Mouse (Mus musculus) cerebellum, adult (tissue): ENCODE results near the gene Pde8a.

Experiments
- ATAC-seq: cut with Nextera tagmentation; 2 replicates; pipeline ENCODE4 v1.9.2; 2017; ENCODE audit warnings: mild to moderate bottlenecking, moderate library complexity, mixed read lengths; ENCODE audit not compliant: insufficient number of reproducible peaks, low FRiP score, low TSS enrichment

Gene Pde8a

DNA sequence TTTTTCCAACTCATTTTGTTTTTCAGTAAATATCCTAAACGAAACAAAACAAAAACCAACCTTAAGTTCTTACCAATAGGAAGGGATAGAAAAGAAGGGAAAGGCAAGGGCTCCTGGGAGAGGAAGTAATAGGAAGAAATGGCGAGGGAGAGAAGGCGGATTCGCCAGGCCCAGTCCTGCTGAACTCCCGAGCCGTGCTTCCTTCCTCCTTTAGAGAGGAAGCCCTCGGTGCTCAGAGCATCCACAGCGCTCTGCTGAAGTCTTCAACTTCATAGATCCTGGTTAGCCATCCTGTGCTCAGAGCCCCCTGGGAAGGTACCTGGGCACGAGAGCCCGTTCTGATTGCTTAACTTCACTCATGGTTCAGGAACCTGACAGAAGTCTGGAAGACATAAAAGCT lies 114.3 kb downstream of the Pde8a start:
- ATAC-seq: no peak

DNA sequence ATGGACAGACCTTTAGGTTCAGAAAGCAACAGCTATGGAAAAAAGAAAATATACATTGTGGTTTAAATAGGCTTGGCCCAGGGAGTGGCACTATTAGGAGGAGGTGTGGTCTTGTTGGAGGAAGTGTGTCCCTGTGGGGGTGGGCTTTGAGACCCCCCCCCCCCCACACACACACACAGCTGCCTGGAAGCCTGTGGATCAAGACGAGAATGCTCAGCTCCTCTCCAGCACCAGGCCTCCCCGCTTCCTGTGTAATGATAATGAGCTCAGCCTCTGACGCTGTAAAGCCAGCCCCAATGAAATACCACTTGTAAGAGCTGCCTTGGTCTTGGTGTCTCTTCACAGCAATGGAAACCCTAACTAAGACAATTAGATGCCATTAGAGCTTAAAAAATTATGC lies 117.4 kb downstream of the Pde8a start:
- ATAC-seq: no peak

- no peak for ATAC-seq
These were observed 118.5 kb downstream of the Pde8a start for GRCm38 (mm10) chr7:81331851-81332250.

- no peak for ATAC-seq
These were observed 122.5 kb downstream of the Pde8a start for GRCm38 (mm10) chr7:81335705-81336431.

- no peak for ATAC-seq
These were observed 123.0 kb downstream of the Pde8a start for GRCm38 (mm10) chr7:81336432-81336786.

DNA sequence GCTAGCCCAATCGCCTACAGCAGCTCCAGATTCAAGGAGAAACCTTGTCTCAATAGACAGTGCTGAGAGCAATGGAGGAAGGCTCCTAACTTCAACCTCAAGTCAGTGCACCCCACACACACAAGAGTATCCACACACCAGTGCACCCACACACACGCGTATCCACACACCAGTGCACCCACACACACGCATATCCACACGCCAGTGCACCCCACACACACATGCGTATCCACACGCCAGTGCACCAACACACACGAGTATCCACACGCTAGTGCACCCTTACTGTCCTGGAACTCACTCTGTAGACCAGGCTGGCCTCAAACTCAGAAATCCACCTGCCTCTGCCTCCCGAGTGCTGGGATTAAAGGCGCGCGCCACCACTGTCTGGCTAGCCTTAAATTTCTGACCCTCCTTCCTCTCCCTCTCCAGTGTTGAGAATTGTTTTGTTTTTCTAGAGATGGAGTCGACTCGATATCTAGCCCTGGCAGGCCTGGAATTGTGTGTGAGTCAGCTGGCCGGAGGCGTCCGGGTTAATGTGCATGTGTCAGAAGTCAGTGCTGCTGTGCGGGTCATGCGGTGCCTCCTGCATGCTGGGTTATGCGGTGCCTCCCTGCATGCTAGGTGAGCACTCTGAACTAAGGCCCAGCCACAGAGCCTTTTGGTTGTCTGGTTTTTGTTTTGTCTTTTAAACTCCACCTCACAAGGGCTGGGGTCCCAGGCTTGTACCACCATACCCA lies 124.6 kb downstream of the Pde8a start:
- ATAC-seq: no peak

DNA sequence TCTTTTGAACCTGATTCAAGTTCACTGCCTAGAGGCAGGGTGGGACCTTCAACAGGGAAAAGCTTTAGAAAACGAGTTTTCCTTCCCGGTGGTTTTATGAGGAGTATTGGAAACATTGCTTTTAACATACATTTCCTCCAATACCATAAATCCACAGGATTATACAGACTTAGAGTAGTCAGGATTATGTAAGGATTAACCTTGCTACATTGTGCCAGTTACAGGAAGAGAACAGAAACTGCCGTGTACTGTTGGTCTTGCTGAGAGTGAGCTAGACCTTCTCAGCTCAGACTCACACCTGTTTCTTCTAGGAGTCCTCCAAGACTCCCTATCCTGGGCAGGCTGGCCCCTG lies 125.1 kb downstream of the Pde8a start:
- no peak for ATAC-seq

DNA sequence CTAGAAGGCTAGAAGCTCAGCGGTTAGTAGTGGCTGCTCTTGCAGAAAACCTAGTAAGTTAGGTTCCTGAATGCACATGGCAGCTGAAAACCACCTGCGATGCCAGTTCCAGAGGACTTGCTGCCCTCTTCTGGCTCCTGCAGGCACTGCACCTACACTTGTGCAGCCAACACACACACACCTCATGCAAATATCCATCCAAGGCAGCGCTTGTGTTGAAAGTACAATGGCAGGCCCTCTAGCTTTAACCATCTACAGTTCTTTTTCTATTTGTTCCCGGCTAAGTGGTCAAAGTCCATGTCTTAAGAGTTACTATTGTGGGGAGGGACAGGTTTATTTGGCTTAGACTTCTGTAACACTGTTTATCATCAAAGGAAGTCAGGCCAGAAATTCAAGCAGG lies 126.4 kb downstream of the Pde8a start:
- ATAC-seq: no peak

DNA sequence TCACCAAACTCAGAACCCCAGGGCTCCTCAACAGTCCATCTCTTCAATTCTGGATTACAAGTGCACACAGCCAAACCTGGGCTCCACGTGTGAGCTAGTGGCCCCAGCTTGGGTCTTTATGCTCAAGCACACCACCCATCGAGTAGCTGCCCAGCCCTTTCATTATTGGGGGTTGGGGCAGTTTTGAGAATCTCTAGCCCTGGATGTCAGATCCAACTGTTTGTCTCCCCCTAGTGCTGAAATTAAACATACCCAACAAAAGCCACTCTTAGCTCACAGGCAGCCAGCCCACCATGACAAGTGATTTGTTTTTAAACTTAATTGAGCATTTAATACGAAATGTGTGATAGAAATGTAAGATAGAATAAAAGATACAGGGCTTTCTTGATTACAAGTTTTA lies 128.2 kb downstream of the Pde8a start:
- ATAC-seq: no peak

DNA sequence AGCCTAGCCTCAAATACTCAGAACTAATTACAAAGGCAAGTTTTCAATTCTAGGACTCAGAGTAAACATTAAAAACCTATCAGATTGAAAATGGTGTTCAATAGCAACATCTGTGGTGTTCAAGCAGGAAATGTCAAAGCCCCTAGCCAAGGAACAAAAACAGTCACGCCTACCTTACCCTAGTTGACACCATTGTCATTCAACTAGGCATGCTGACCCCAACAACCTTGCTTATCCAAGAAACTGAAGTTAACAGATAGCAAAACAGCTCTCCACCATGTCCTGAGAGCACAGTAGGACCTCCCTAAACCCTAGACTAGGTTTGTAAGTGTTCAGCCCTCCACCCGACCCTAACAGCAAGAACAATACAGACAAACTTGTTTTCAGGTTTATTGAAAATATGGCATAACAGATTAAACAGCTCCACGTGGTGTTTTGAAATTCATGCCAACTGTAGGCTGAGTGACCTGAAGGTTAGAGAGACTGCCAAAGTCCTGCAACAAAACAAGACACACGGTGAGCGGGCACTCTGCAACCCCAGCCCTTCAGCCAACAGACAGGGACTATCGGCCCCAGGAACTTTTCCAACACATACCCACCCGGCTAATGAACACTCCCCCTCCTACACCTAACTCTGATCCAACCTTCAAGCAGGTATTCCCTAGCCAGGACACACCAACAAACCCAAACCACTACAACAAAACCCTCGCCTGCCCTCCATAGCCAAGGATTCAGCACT lies 129.1 kb downstream of the Pde8a start:
- no peak for ATAC-seq

- no peak for ATAC-seq
These were observed 129.9 kb downstream of the Pde8a start for GRCm38 (mm10) chr7:81343316-81343715.

DNA sequence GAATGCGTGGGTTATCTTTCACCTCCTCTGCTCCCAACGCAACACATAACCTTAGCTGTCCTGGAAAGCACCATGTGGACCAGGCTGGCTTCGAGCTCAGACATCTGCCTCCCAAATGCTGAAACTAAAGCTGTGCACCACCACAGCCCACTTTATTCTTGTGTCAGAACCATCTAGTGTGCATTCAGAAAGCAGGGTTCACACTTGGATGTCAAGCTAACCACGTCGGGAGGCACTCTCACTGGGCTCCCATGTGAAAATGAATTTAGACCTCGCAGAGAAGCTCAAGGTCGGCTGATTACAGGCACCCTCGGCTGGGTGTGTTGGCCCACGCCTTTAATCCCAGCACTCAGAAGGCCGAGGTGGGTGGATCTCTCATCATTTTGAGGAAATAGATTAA lies 130.4 kb downstream of the Pde8a start:
- ATAC-seq: no peak

DNA sequence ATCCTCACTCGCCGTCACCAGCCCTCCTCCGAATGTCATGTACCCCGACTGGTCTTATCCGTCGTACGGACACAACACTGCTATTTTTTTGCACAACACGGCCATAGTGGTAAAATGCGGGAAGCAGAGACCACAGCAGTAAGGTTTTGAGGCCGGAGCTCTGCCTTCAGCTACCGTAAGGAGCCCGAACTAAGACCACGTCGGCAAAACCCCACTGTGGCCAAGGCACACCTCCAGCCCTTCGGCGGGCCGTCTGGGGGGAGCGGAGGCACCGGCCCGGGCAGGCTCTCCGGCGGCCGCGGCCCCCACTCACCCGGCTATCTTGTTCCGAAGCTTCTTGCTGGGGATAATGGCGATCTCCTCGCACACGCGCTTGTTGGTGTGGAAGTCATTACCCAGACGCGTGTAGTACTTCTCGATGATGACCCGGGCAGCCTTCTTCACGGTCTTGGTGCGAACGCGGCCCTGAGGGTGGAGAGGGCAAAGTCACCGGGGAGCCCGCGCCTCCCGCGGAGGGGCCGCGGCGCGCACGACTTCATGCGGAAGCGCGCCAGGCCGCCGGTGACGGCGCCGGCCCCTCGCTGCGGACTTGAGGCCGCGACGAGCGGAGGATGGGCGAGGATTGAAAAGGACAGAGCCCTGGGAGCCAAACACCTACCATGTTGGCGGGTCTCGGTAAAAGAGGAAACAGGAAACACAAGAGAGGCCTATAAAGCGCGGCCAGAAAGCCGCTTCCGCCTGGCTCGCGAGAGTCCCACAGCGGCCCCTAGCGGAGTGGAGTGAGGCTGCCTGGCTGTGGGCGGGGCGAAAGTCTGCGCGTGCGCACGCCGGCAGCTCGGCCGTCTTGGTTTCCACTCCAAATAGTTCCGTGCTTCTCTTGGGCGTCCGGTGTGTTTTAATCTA lies 131.4 kb downstream of the Pde8a start, which contains the start of gene Rps17:
Gene Rps17 (minus strand): TSS at position 711 of the 903 bp plus-strand sequence.
- ATAC-seq: peak; percentile 87

- ATAC-seq: no peak
These were observed 132.2 kb downstream of the Pde8a start for GRCm38 (mm10) chr7:81345447-81346170.

DNA sequence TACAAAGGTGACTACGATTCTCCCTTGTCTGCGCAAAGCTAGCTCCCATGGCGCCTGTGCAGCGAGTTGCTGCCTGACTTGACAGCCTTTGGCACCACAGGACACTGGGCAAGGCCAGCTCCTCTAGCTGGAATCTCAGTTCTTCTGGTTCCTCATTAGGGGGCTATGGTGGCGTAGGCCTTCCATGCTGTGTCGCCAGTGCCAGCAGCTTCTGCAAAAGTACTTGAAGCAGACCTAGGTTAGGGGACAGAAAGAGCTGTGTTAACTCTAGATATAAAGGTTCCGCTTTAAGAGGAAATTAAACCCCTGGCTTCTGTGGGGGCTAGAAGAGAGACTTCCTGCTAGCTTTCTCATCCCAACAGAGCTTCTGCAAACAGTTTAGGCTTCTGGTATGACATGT lies 134.8 kb downstream of the Pde8a start:
- ATAC-seq: no peak

DNA sequence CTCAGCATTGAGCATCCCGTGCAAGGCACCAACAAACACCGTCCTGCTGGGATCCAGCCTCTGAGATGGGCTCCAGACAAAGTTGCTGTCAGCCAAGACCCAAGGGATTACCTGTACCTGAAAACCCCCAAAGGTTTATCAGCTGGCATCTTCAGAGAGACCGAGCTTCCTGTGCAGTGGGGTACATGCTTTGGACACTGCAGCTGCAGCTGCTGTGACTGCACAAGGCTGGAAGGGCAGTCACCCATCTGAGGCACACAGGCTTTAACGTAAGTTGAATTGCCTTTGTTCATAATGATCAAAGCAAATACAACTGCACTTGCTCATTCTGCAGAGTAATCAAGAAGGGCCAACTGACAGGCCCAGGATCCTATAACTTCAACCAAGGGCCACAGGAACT lies 138.4 kb downstream of the Pde8a start:
- ATAC-seq: no peak

DNA sequence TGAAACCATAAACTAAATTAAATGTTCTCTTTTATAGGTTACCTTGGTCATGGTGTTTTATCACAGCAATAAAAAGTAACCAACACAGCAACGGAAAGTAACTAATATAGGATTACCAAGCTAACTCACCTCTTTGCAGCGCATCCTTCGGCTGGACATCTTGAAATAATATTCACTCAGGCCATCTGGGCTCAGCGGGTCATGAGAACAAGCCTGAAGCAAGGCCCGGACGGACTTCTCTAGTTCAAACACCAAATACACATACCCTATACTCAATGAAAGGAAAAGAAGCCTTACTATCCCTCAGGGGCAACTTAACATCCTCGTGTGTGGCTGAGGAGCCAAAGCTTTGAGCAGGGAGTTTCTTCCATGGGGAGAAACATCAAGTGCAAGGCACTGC lies 142.3 kb downstream of the Pde8a start:
- no peak for ATAC-seq

DNA sequence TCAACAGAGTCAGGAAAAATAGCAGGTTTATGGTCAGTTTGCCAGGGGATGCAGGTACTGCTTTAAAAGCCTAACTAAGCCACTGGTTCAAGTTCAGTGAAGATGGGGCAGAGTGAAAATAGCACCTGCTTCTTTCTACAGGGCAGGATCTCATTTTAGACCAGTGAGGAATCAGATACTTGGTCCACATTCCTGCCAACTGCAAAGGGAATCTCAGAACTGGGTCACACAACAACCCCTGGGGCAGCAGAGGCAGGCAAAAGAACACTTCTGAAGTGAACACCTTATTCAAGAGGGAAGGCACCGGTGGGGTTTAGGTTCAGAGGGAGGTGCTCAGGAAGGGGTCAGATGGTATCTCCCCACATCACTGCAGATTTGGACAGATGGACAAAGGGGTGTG lies 143.0 kb downstream of the Pde8a start:
- ATAC-seq: no peak; the same call in 1 of the 2 replicates

DNA sequence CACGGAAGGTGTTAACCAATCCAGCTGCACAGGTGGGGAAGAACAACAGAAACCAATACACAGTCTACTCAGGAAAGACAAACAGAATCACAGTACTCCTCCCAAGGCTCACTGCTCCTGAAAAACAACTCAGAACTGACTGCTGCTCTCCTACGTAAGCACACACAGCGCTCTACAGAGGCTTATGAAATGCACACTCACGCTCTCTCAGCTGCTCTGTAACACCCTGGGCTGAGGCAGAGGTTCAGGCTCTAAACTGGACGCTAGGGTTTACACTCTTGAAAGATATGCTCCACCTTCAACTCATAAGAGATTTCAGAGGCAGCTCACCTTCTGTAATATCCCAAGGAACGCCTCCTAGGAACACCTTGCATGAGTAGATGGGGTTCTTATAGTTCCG lies 143.6 kb downstream of the Pde8a start:
- no peak for ATAC-seq

GRCm38 (mm10) chr7:81367946-81368345 lies 154.6 kb downstream of the Pde8a start:
- ATAC-seq: no peak
